Mouse (Mus musculus) MEL (cell line): ENCODE results near the gene Fgfr2. TPM values are rescaled to one million over a fixed set of nuclear protein-coding genes. Genes with fewer than 3 reads are reported as not detected.

Experiments
- DNase-seq: peaks from one replicate; pipeline ENCODE4 v3.0.0; 2011; ENCODE audit warnings: low read depth, low spot score
- H3K27ac ChIP-seq: 2 replicates; pipeline ENCODE4 v1.5.1; 2012; ENCODE audit warnings: low read depth, mild to moderate bottlenecking, control low read depth, low read length, moderate library complexity; ENCODE audit not compliant: control insufficient read depth
- H3K27me3 ChIP-seq, 2 experiments: fragments of 150-350 bp in 1 of 2; sonication (generic) in 1 of 2; 2 replicates each; pipeline ENCODE4 v1.6.1; 2012; ENCODE audit warnings: low read length in 2 of 2, mild to moderate bottlenecking in 2 of 2, improper control_type of control experiment in 1 of 2, moderate library complexity in 1 of 2; ENCODE audit not compliant: insufficient read depth in 2 of 2, control insufficient read depth in 1 of 2
- H3K36me3 ChIP-seq, 2 experiments: 2 replicates each; pipeline ENCODE4 v1.6.1; 2012 to 2014; ENCODE audit warnings: low read length in 2 of 2, improper control_type of control experiment in 1 of 2, inconsistent platforms in 1 of 2, mild to moderate bottlenecking in 1 of 2; ENCODE audit not compliant: insufficient read depth in 2 of 2, control insufficient read depth in 1 of 2
- H3K4me1 ChIP-seq, 2 experiments: fragments of 150-350 bp in 1 of 2; sonication (generic) in 1 of 2; 2 replicates each; pipeline ENCODE4 v1.6.1; 2012; ENCODE audit warnings: low read length in 2 of 2, improper control_type of control experiment in 1 of 2, mild to moderate bottlenecking in 1 of 2; ENCODE audit not compliant: insufficient read depth in 2 of 2, control insufficient read depth in 1 of 2
- H3K4me3 ChIP-seq, 2 experiments: fragments of 150-350 bp in 1 of 2; sonication (generic) in 1 of 2; 2 replicates each; pipeline ENCODE4 v1.5.1; 2012; ENCODE audit warnings: low read depth in 2 of 2, low read length in 2 of 2, mild to moderate bottlenecking in 2 of 2, moderate library complexity in 2 of 2, control low read depth in 1 of 2, improper control_type of control experiment in 1 of 2; ENCODE audit not compliant: control insufficient read depth in 1 of 2, insufficient read depth in 1 of 2
- H3K79me2 ChIP-seq: 2 replicates; pipeline ENCODE4 v1.6.1; 2012; ENCODE audit warnings: mild to moderate bottlenecking, low read length, moderate library complexity; ENCODE audit not compliant: control insufficient read depth, poor library complexity, insufficient read depth
- H3K9ac ChIP-seq: 2 replicates; pipeline ENCODE4 v1.6.1; 2012; ENCODE audit warnings: low read depth, mild to moderate bottlenecking, control low read depth, low read length, moderate library complexity; ENCODE audit not compliant: control insufficient read depth, poor library complexity, severe bottlenecking
- H3K9me3 ChIP-seq: fragments of 150-350 bp; sonication (generic); replicated peaks from 2 replicates; pipeline ENCODE4 v1.6.1; 2012; ENCODE audit warnings: mild to moderate bottlenecking, low read length, improper control_type of control experiment, moderate library complexity; ENCODE audit not compliant: insufficient read depth
- ELF1 ChIP-seq: IDR thresholded peaks from 2 replicates; pipeline ENCODE4 v1.6.1; 2014; ENCODE audit warnings: low read depth, mild to moderate bottlenecking, inconsistent platforms, low read length, improper control_type of control experiment, moderate library complexity
- EP300 ChIP-seq, 2 experiments: IDR thresholded peaks; 2 replicates each; pipeline ENCODE4 v1.6.1; 2011; ENCODE audit warnings: improper control_type of control experiment in 2 of 2, low read length in 2 of 2, low read depth in 1 of 2, mild to moderate bottlenecking in 1 of 2
- GATA1 ChIP-seq: IDR thresholded peaks from 2 replicates; pipeline ENCODE4 v1.6.1; 2011; ENCODE audit warnings: low read depth, low read length, improper control_type of control experiment
- JUND ChIP-seq: IDR thresholded peaks from 2 replicates; pipeline ENCODE4 v1.6.1; 2011; ENCODE audit warnings: low read depth, mild to moderate bottlenecking, improper control_type of control experiment, low read length
- MAFK ChIP-seq: IDR thresholded peaks from 2 replicates; pipeline ENCODE4 v1.6.1; 2011; ENCODE audit warnings: low read depth, mild to moderate bottlenecking, low read length, improper control_type of control experiment, borderline replicate concordance
- MYC ChIP-seq: IDR thresholded peaks from 2 replicates; pipeline ENCODE4 v1.6.1; 2011; ENCODE audit warnings: low read depth, mild to moderate bottlenecking, low read length, improper control_type of control experiment, moderate library complexity
- NRF1 ChIP-seq: IDR thresholded peaks from 2 replicates; pipeline ENCODE4 v1.6.1; 2014; ENCODE audit warnings: low read depth, mild to moderate bottlenecking, inconsistent platforms, low read length, improper control_type of control experiment, moderate library complexity; ENCODE audit not compliant: poor library complexity, insufficient read depth, severe bottlenecking
- POLR2A ChIP-seq, 2 experiments: IDR thresholded peaks; 2 replicates each; pipeline ENCODE4 v1.6.1; 2011 to 2012; ENCODE audit warnings: low read length in 2 of 2, mild to moderate bottlenecking in 2 of 2, control low read depth in 1 of 2, improper control_type of control experiment in 1 of 2, low read depth in 1 of 2, moderate library complexity in 1 of 2; ENCODE audit not compliant: control insufficient read depth in 1 of 2, insufficient read depth in 1 of 2, poor library complexity in 1 of 2
- POLR2AphosphoS5 ChIP-seq: IDR thresholded peaks from 2 replicates; pipeline ENCODE4 v1.6.1; 2012; ENCODE audit warnings: low read depth, borderline replicate concordance, mild to moderate bottlenecking, inconsistent platforms, low read length, moderate library complexity, mixed read lengths
- RAD21 ChIP-seq: IDR thresholded peaks from 2 replicates; pipeline ENCODE4 v1.6.1; 2011; ENCODE audit warnings: mild to moderate bottlenecking, low read depth, low read length, improper control_type of control experiment
- TBP ChIP-seq: IDR thresholded peaks from 2 replicates; pipeline ENCODE4 v1.8.0; 2011; ENCODE audit warnings: low read depth, low read length, improper control_type of control experiment
- UBTF ChIP-seq: IDR thresholded peaks from 2 replicates; pipeline ENCODE4 v1.6.1; 2012; ENCODE audit warnings: low read depth, mild to moderate bottlenecking, inconsistent platforms, low read length, improper control_type of control experiment, moderate library complexity, borderline replicate concordance; ENCODE audit not compliant: insufficient read depth
- USF1 ChIP-seq: IDR thresholded peaks from 2 replicates; pipeline ENCODE4 v1.6.1; 2014; ENCODE audit warnings: low read depth, mild to moderate bottlenecking, inconsistent platforms, low read length, improper control_type of control experiment, moderate library complexity
- USF2 ChIP-seq, 2 experiments: IDR thresholded peaks; 2 replicates each; pipeline ENCODE4 v1.6.1; 2011 to 2012; ENCODE audit warnings: improper control_type of control experiment in 2 of 2, low read length in 2 of 2, borderline replicate concordance in 1 of 2, inconsistent platforms in 1 of 2, low read depth in 1 of 2, mild to moderate bottlenecking in 1 of 2; ENCODE audit not compliant: insufficient read depth in 1 of 2
- ZC3H11A ChIP-seq: IDR thresholded peaks from 2 replicates; pipeline ENCODE4 v1.6.1; 2012; ENCODE audit warnings: low read depth, mild to moderate bottlenecking, inconsistent platforms, low read length, improper control_type of control experiment
- ZKSCAN1 ChIP-seq: IDR thresholded peaks from 2 replicates; pipeline ENCODE4 v1.6.1; 2012; ENCODE audit warnings: low read depth, mild to moderate bottlenecking, inconsistent platforms, low read length, improper control_type of control experiment, moderate library complexity
- ZMIZ1 ChIP-seq: IDR thresholded peaks from 2 replicates; pipeline ENCODE4 v1.6.1; 2012; ENCODE audit warnings: low read depth, mild to moderate bottlenecking, inconsistent platforms, low read length, improper control_type of control experiment, moderate library complexity
- ZNF384 ChIP-seq: IDR thresholded peaks from 2 replicates; pipeline ENCODE4 v1.6.1; 2012; ENCODE audit warnings: low read depth, mild to moderate bottlenecking, inconsistent platforms, low read length, improper control_type of control experiment
- polyA plus RNA-seq, 2 experiments: library from polyadenylated mRNA; stranded (reverse) in 1 of 2; unstranded in 1 of 2; fragments of >175 nt in 1 of 2; fragments of >200 nt in 1 of 2; gene quantifications; 2 replicates each; pipeline versions ENCODE4 v1.2.1 to v1.2.4; 2012; ENCODE audit warnings: low replicate concordance in 2 of 2, low read depth in 1 of 2; ENCODE audit not compliant: insufficient read length in 2 of 2, insufficient read depth in 1 of 2, missing spikeins in 1 of 2
- total RNA-seq: library from RNA; depleted of rRNA; stranded (reverse); fragments of 300-350 nt; gene quantifications from 2 replicates; pipeline ENCODE4 v1.2.3, GENCODE M21; 2012

The Fgfr2 gene
- total and polyA plus RNA-seq, 3 experiments, result not detected

DNA sequence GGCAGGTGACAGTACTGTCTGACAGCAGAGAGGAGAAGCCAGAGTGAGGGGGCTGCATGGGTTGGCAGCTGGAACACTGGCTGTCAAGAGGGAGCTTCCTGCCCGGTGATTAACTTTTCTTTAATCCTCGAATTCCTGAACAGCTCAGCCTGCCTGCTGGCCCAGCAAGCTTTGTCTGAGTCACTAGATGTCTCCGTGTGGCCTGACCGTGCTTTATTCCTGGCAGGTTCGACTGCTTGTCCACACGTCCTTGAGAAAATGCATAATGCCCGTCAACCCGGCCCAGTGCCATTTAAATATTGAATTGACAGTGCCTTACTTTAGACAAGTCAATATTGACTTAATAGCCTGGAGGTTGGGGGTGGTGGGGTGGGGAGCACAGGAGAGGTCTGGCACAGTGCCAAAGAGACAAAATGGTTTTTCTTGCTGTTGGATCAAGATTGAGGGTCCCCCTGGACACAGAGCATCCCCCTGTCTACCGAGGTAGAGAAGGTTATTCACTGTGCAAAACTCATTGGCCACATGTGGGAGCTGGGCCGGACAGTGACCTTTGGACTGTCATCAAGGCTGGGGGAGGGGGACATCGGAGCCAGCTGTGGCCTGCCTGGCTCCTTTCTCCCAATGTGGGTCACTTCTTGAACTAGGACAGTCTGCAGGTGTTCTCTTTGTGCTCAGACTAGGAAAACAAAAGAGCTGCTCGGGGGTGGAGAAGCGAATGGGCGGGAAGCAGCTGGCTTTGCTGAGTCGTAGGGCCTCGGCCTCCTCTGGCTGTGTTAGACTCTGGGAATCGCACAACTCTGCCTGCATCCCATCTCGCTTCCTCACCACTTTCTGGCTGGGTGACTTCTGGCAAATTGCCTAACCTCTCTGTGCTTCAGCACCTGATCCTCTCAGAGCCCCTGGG, 2287.9 kb downstream of the Fgfr2 start:
- no peak for DNase-seq
- no peaks in the 10 kb centered on the region for H3K36me3 ChIP-seq
- no peaks in the 10 kb centered on the region for H3K79me2 ChIP-seq
- TF ChIP-seq MYC (no peak), POLR2AphosphoS5 (no peak), USF2 (IDR thresholded peaks at IDR 0.05; ENCODE audit: borderline replicate concordance in 1 of 2, insufficient read depth in 1 of 2, low read depth in 1 of 2, low read length in 2 of 2) (no peak), MAFK (no peak), TBP (no peak), GATA1 (no peak), ZNF384 (no peak), RAD21 (no peak), POLR2A (IDR thresholded peaks at IDR 0.05; ENCODE audit: control insufficient read depth in 1 of 2, insufficient read depth in 1 of 2, low read depth in 1 of 2, low read length in 2 of 2, poor library complexity in 1 of 2) (no peak), ELF1 (no peak), JUND (no peak), EP300 (IDR thresholded peaks at IDR 0.05; ENCODE audit: low read depth in 1 of 2, low read length in 2 of 2) (no peak), NRF1 (no peak), ZC3H11A (no peak), ZMIZ1 (no peak), UBTF (no peak), ZKSCAN1 (no peak)
- no peak overlapping the region for H3K27ac ChIP-seq
- H3K4me1 ChIP-seq, result no peaks in the 10 kb centered on the region
- H3K9ac ChIP-seq, result no peak overlapping the region
- no peaks in the 10 kb centered on the region; a peak in 1 of 4 replicates for H3K27me3 ChIP-seq
- no peaks in the 10 kb centered on the region for H3K9me3 ChIP-seq
- H3K4me3 ChIP-seq, result no peak overlapping the region

DNA sequence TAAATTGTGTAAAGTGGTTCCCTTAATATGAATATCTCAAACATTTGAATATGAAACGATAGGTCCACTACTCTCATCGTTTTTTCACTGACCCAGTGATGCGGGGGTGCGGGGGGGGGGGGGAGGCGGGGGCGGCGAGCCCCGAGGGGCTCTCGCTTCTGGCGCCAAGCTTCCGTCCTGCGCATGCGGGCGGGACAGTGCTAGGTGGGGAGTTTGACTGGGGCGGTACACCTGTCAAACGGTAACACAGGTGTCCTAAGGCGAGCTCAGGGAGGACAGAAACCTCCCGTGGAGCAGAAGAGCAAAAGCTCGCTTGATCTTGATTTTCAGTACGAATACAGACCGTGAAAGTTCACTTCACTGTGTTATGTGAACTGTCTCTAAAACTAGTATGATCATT, 2288.9 kb downstream of the Fgfr2 start:
- H3K79me2 ChIP-seq, result no peaks in the 10 kb centered on the region
- no peaks in the 10 kb centered on the region for H3K4me1 ChIP-seq
- no peak overlapping the region for H3K27ac ChIP-seq
- peak; percentile 86 for DNase-seq
- H3K4me3 ChIP-seq, result no peak overlapping the region
- TF ChIP-seq UBTF, result 0 out of 2 replicates have a peak, but pooled peaks have one; percentile 82
- no peak for TF ChIP-seq USF1
- no peaks in the 10 kb centered on the region for H3K9me3 ChIP-seq
- no peaks in the 10 kb centered on the region for H3K27me3 ChIP-seq
- no peaks in the 10 kb centered on the region for H3K36me3 ChIP-seq
- no peak overlapping the region for H3K9ac ChIP-seq
